8 mouse cellular contexts compared by ENCODE assay signal in genomic region chr7:4690387-4690786, GRCm38 (mm10). TPM values are rescaled to one million over a fixed set of nuclear protein-coding genes. Genes with fewer than 3 reads are reported as not detected.
DNase-seq lines count a peak whose midpoint lies in the region; ATAC-seq lines count a peak whose summit lies in the region.

Gene Brsk1 (plus strand): TSS chr7:4690604.

- H3K4me2 ChIP-seq in midbrain, embryonic 12.5 days (replicated peaks), result peak within 1 kb of the TSS; percentile 59
- peak within 1 kb of the TSS; percentile 88 for H3K4me2 ChIP-seq in stomach, embryonic 15.5 days

- H3K36me3 ChIP-seq in midbrain, embryonic 12.5 days, result peaks cover 28% of the 10 kb centered on the region
- H3K36me3 ChIP-seq in stomach, embryonic 15.5 days, result peaks cover 7% of the 10 kb centered on the region

- peak within 1 kb of the TSS; percentile 93 for H3K27ac ChIP-seq in midbrain, embryonic 12.5 days (replicated peaks)
- H3K27ac ChIP-seq in stomach, embryonic 15.5 days, result peak within 1 kb of the TSS; percentile 84

- 3% methylated on average over 5 of the region's 18 CpGs for WGBS in midbrain, embryonic 12.5 days
- 4% methylated on average over 5 of the region's 18 CpGs for WGBS in stomach, embryonic 15.5 days

- peak; percentile 36 to 53 for DNase-seq in adrenal gland, adult 18-20 months (ENCODE audit: low spot score in 2 of 2)
- peak; percentile 93 to 96 for DNase-seq in cerebellum, postnatal 14 days
- DNase-seq in frontal cortex, postnatal 36 days (ENCODE audit: low spot score in 2 of 2), result peak; percentile 79
- DNase-seq in hindlimb bud, embryonic 11.5 days (ENCODE audit: extremely low spot score, low read depth, low spot score), result peak; percentile 39
- peak; percentile 97 for DNase-seq in left cerebral cortex, postnatal 4 days

- peak; percentile 89 for ATAC-seq in midbrain, embryonic 12.5 days (ENCODE audit: low FRiP score, low read depth)
- ATAC-seq in stomach, embryonic 15.5 days (ENCODE audit: insufficient read depth, low FRiP score, low read depth), result peak; percentile 48
- no peak for ATAC-seq in activated CD4-positive, CD25-positive, alpha-beta regulatory T cell, adult 4 months

- peaks cover 18% of the 10 kb centered on the region for H3K4me1 ChIP-seq in midbrain, embryonic 12.5 days
- no peaks in the 10 kb centered on the region for H3K4me1 ChIP-seq in stomach, embryonic 15.5 days

- intact Hi-C loops in left cerebral cortex, postnatal 4 days (cut with DNase I), result no loop called here

- H3K9me3 ChIP-seq in midbrain, embryonic 12.5 days, result no peaks in the 10 kb centered on the region
- no peaks in the 10 kb centered on the region for H3K9me3 ChIP-seq in stomach, embryonic 15.5 days

- peak within 1 kb of the TSS; percentile 88 for H3K4me3 ChIP-seq in midbrain, embryonic 12.5 days
- H3K4me3 ChIP-seq in stomach, embryonic 15.5 days (replicated peaks), result peak within 1 kb of the TSS; percentile 73

- H3K27me3 ChIP-seq in midbrain, embryonic 12.5 days, result no peaks in the 10 kb centered on the region
- H3K27me3 ChIP-seq in stomach, embryonic 15.5 days (replicated peaks), result no peaks in the 10 kb centered on the region

- peak within 1 kb of the TSS; percentile 100 for H3K9ac ChIP-seq in midbrain, embryonic 12.5 days (replicated peaks)
- peak within 1 kb of the TSS; percentile 92 for H3K9ac ChIP-seq in stomach, embryonic 15.5 days

RNA-seq across cellular contexts. Expression of gene Brsk1, which starts in this region (rescaled TPM):
- total RNA-seq in adrenal gland, adult 18-20 months (2021), result 1 to 10 TPM; 4.0 to 5.3 TPM
- total RNA-seq in left cerebral cortex, postnatal 4 days (2021), result 100 to 1,000 TPM; 258 to 262 TPM
- 5.4 and 5.7 TPM in 2 replicates for polyA plus RNA-seq in midbrain, embryonic 12.5 days (2016; fragmentation: Nextera tagmentation; extraction: Ambion mirVana)
- polyA plus RNA-seq in stomach, embryonic 15.5 days (2015; fragmentation: Nextera tagmentation; extraction: Ambion mirVana), result 0.94 and 1.3 TPM in 2 replicates
- polyA plus RNA-seq in activated CD4-positive, CD25-positive, alpha-beta regulatory T cell, adult 4 months (2017; shearing (Covaris generic)), result not detected

Comparison
In these comparisons a context has a peak if more than half of its experiments do, and no peak if none do; other contexts are left out.
1. RNA of gene Brsk1 (total RNA-seq): 258 to 262 TPM in left cerebral cortex, postnatal 4 days; 4.0 to 5.3 TPM in adrenal gland, adult 18-20 months; every median in the first group is over 10 times any median in the second.
2. DNase-seq: peak in every context shown above with its lines; median percentile 97 in left cerebral cortex, postnatal 4 days; 94 in cerebellum, postnatal 14 days; 79 in frontal cortex, postnatal 36 days; 44 in adrenal gland, adult 18-20 months; 39 in hindlimb bud, embryonic 11.5 days.